Mouse (Mus musculus): Measurements from ENCODE around the gene Gramd4. TPM values are rescaled to one million over a fixed set of nuclear protein-coding genes. Genes with fewer than 3 reads are reported as not detected.

The Gramd4 gene
- polyA plus RNA-seq, 1 experiment from 2014 or later: 29.1 TPM

- Histone ChIP-seq H3K27ac (replicated peaks) (peak overlapping the region; percentile 64), H3K4me1 (peaks cover 28% of the 10 kb centered on the region), H3K27me3 (no peaks in the 10 kb centered on the region), H3K9me3 (no peaks in the 10 kb centered on the region), H3K9ac (replicated peaks) (no peak overlapping the region), H3K4me3 (no peak overlapping the region), H3K36me3 (no peaks in the 10 kb centered on the region), H3K4me2 (replicated peaks) (peak overlapping the region; percentile 15; the same call in 1 of the 2 replicates)
- WGBS: 14% methylated on average over 10 of the region's 10 CpGs
- peak; percentile 30; the same call in 1 of the 2 replicates for ATAC-seq (ENCODE audit: low FRiP score, low read depth)
Measured at GRCm38 (mm10) chr15:86112707-86113341, 55.3 kb downstream of the Gramd4 start.

- no peak overlapping the region for H3K9ac ChIP-seq (replicated peaks)
- peaks cover 28% of the 10 kb centered on the region for H3K4me1 ChIP-seq
Measured at GRCm38 (mm10) chr15:86113342-86113710, 55.8 kb downstream of the Gramd4 start.

GRCm38 (mm10) chr15:86116421-86116820 lies 58.9 kb downstream of the Gramd4 start:
- WGBS: 73% methylated on average over 5 of the region's 5 CpGs
- H3K4me2 ChIP-seq (replicated peaks): no peak overlapping the region
- H3K4me3 ChIP-seq: no peak overlapping the region
- H3K4me1 ChIP-seq: peaks cover 28% of the 10 kb centered on the region
- no peak overlapping the region for H3K9ac ChIP-seq (replicated peaks)
- no peak overlapping the region for H3K27ac ChIP-seq (replicated peaks)
- no peak for ATAC-seq (ENCODE audit: low FRiP score, low read depth)
- H3K9me3 ChIP-seq: no peaks in the 10 kb centered on the region
- no peaks in the 10 kb centered on the region for H3K27me3 ChIP-seq
- H3K36me3 ChIP-seq: peaks cover 20% of the 10 kb centered on the region

More at GRCm38 (mm10) chr15:86113342-86113710, 55.8 kb downstream of the Gramd4 start:
- WGBS: 11% methylated on average over 9 of the region's 9 CpGs
- Histone ChIP-seq H3K4me2 (replicated peaks) (peak overlapping the region; percentile 15; the same call in 1 of the 2 replicates), H3K36me3 (no peaks in the 10 kb centered on the region), H3K27me3 (no peaks in the 10 kb centered on the region), H3K4me3 (no peak overlapping the region), H3K27ac (replicated peaks) (peak overlapping the region; percentile 64), H3K9me3 (no peaks in the 10 kb centered on the region)
- ATAC-seq (ENCODE audit: low FRiP score, low read depth): 0 out of 2 replicates have a peak, but pooled peaks have one; percentile 16

GRCm38 (mm10) chr15:86117115-86118100 lies 59.9 kb downstream of the Gramd4 start:
- H3K9ac ChIP-seq (replicated peaks): no peak overlapping the region; the same call in 1 of the 2 replicates
- WGBS: 76% methylated on average over 14 of the region's 15 CpGs
- no peak overlapping the region for H3K4me2 ChIP-seq (replicated peaks)
- no peak overlapping the region; the same call in 1 of the 2 replicates for H3K27ac ChIP-seq (replicated peaks)
- no peaks in the 10 kb centered on the region for H3K27me3 ChIP-seq
- no peak for ATAC-seq (ENCODE audit: low FRiP score, low read depth)
- H3K4me1 ChIP-seq: peaks cover 21% of the 10 kb centered on the region
- no peaks in the 10 kb centered on the region for H3K9me3 ChIP-seq
- H3K36me3 ChIP-seq: peaks cover 30% of the 10 kb centered on the region
- no peak overlapping the region for H3K4me3 ChIP-seq

GRCm38 (mm10) chr15:86119186-86119585 lies 61.7 kb downstream of the Gramd4 start:
- Histone ChIP-seq H3K27ac (replicated peaks) (no peak overlapping the region), H3K4me3 (no peak overlapping the region), H3K4me1 (peaks cover 8% of the 10 kb centered on the region; the same call in 1 of the 2 replicates), H3K27me3 (no peaks in the 10 kb centered on the region), H3K9me3 (no peaks in the 10 kb centered on the region), H3K4me2 (replicated peaks) (no peak overlapping the region), H3K36me3 (peaks cover 42% of the 10 kb centered on the region), H3K9ac (replicated peaks) (no peak overlapping the region)
- WGBS: 94% methylated on average over 7 of the region's 7 CpGs
- ATAC-seq (ENCODE audit: low FRiP score, low read depth): no peak

GRCm38 (mm10) chr15:86122261-86122949 lies 64.9 kb downstream of the Gramd4 start:
- Histone ChIP-seq H3K27me3 (no peaks in the 10 kb centered on the region), H3K27ac (replicated peaks) (no peak overlapping the region), H3K4me2 (replicated peaks) (no peak overlapping the region), H3K4me1 (0 out of 2 replicates have a peak, but pooled peaks cover 11% of the 10 kb centered on the region), H3K36me3 (peaks cover 52% of the 10 kb centered on the region), H3K9me3 (no peaks in the 10 kb centered on the region), H3K9ac (replicated peaks) (no peak overlapping the region), H3K4me3 (no peak overlapping the region)
- ATAC-seq (ENCODE audit: low FRiP score, low read depth): no peak
- WGBS: 92% methylated on average over 9 of the region's 9 CpGs

GRCm38 (mm10) chr15:86123409-86123808 lies 65.9 kb downstream of the Gramd4 start:
- Histone ChIP-seq H3K4me1 (0 out of 2 replicates have a peak, but pooled peaks cover 11% of the 10 kb centered on the region), H3K4me2 (replicated peaks) (no peak overlapping the region), H3K27ac (replicated peaks) (no peak overlapping the region), H3K27me3 (no peaks in the 10 kb centered on the region), H3K4me3 (no peak overlapping the region), H3K9me3 (no peaks in the 10 kb centered on the region), H3K36me3 (peaks cover 62% of the 10 kb centered on the region), H3K9ac (replicated peaks) (no peak overlapping the region)
- WGBS: 87% methylated on average over 4 of the region's 4 CpGs
- ATAC-seq (ENCODE audit: low FRiP score, low read depth): no peak

GRCm38 (mm10) chr15:86124359-86124758 lies 66.9 kb downstream of the Gramd4 start:
- peak; percentile 27; the same call in 1 of the 2 replicates for ATAC-seq (ENCODE audit: low FRiP score, low read depth)
- H3K27me3 ChIP-seq: no peaks in the 10 kb centered on the region
- H3K9me3 ChIP-seq: no peaks in the 10 kb centered on the region
- 55% methylated on average over 1 of the region's 1 CpGs for WGBS
- H3K4me1 ChIP-seq: 0 out of 2 replicates have a peak, but pooled peaks cover 11% of the 10 kb centered on the region
- H3K9ac ChIP-seq (replicated peaks): no peak overlapping the region
- peaks cover 69% of the 10 kb centered on the region for H3K36me3 ChIP-seq
- H3K27ac ChIP-seq (replicated peaks): no peak overlapping the region
- H3K4me3 ChIP-seq: no peak overlapping the region
- H3K4me2 ChIP-seq (replicated peaks): no peak overlapping the region

GRCm38 (mm10) chr15:86129036-86129435 lies 71.5 kb downstream of the Gramd4 start:
- Histone ChIP-seq H3K9ac (replicated peaks) (no peak overlapping the region), H3K36me3 (peaks cover 73% of the 10 kb centered on the region), H3K4me2 (replicated peaks) (no peak overlapping the region), H3K27ac (replicated peaks) (no peak overlapping the region), H3K4me3 (no peak overlapping the region), H3K27me3 (no peaks in the 10 kb centered on the region), H3K9me3 (no peaks in the 10 kb centered on the region), H3K4me1 (0 out of 2 replicates have a peak, but pooled peaks cover 11% of the 10 kb centered on the region)
- ATAC-seq (ENCODE audit: low FRiP score, low read depth): no peak
- WGBS: 90% methylated on average over 3 of the region's 3 CpGs

- Histone ChIP-seq H3K9ac (replicated peaks) (no peak overlapping the region), H3K4me1 (peaks cover 7% of the 10 kb centered on the region; the same call in 1 of the 2 replicates), H3K4me2 (replicated peaks) (no peak overlapping the region), H3K27ac (replicated peaks) (no peak overlapping the region), H3K4me3 (no peak overlapping the region), H3K36me3 (peaks cover 76% of the 10 kb centered on the region), H3K9me3 (no peaks in the 10 kb centered on the region), H3K27me3 (no peaks in the 10 kb centered on the region)
- ATAC-seq (ENCODE audit: low FRiP score, low read depth): no peak
- 95% methylated on average over 10 of the region's 10 CpGs for WGBS
Measured at GRCm38 (mm10) chr15:86130657-86131056, 73.2 kb downstream of the Gramd4 start.

GRCm38 (mm10) chr15:86134941-86135783 lies 77.7 kb downstream of the Gramd4 start:
- 47% methylated on average over 18 of the region's 18 CpGs for WGBS
- H3K27me3 ChIP-seq: no peaks in the 10 kb centered on the region
- ATAC-seq (ENCODE audit: low FRiP score, low read depth): peak; percentile 61
- H3K9me3 ChIP-seq: no peaks in the 10 kb centered on the region
- peaks cover 49% of the 10 kb centered on the region for H3K36me3 ChIP-seq
- no peak overlapping the region for H3K4me3 ChIP-seq
- H3K27ac ChIP-seq (replicated peaks): peak overlapping the region; percentile 25
- peaks cover 6% of the 10 kb centered on the region; the same call in 1 of the 2 replicates for H3K4me1 ChIP-seq
- no peak overlapping the region for H3K9ac ChIP-seq (replicated peaks)
- H3K4me2 ChIP-seq (replicated peaks): no peak overlapping the region

Measured in midbrain, embryonic 12.5 days (tissue).